Mouse (Mus musculus) layer of hippocampus, postnatal 10 days (tissue): ENCODE measurements around the gene Klhl7. TPM values are rescaled to one million over a fixed set of nuclear protein-coding genes. Genes with fewer than 3 reads are reported as not detected.

ENCODE experiments used
- DNase-seq, 2 experiments: peaks; one replicate each; pipeline ENCODE4 v3.0.0; 2021; ENCODE audit warnings: low spot score in 2 of 2
- long read RNA-seq: library from polyadenylated mRNA; stranded (forward); transcript quantifications from one replicate; pipeline ENCODE4 v2.0.0, GENCODE M21; 2023
- total RNA-seq, 2 experiments: library from RNA; stranded (reverse); gene quantifications; 2 replicates each; pipeline ENCODE4 v1.2.3; 2021

Gene Klhl7
- 100 to 1,000 TPM; 128 to 135 TPM for total RNA-seq
- long read RNA-seq, transcript Klhl7-201 (11 exons, 2,966 nt) = major isoform, 39 of 59 reads
- long read RNA-seq, partial matches to known transcripts = 9 of 59 reads
- long read RNA-seq, other reads (novel, unspliced or antisense) = 10 of 59 reads

DNA sequence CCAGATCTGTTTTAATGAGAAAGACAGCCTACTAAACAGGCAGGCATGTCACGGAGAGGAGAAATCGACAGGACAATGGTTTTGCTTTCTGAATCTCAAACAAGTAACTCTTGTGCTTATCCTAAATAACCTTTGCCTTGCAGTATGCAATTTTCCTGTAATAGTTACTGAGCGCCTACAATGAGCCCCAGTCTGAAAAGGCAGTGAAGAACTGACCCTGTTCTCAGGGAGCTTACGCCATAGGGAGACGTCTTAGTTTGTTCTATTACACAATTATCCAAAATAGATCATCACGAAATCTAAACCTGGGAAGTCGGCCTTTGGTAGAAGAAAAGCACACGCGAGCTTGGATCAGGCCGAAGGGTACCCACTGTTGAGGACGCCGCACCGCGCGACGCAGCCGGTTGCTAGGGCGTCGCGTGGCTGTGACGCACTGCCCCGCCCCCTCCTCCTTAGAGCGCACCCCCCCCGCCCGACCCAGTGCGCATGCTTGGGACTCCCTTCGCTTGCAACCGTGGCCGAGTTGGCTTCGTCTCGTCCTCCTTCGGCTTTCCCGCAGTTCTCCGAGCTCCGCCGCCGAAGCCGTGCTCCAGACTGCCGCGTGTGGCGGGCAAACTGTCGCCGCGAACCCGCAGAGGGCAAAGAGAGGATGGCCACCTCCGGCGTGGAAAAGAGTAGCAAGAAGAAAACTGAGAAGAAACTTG is at the start of gene Klhl7:
TSS of gene Klhl7 (plus strand) at position 500 of the 704 bp plus-strand sequence.
- DNase-seq = peak; percentile 86 to 92

DNA sequence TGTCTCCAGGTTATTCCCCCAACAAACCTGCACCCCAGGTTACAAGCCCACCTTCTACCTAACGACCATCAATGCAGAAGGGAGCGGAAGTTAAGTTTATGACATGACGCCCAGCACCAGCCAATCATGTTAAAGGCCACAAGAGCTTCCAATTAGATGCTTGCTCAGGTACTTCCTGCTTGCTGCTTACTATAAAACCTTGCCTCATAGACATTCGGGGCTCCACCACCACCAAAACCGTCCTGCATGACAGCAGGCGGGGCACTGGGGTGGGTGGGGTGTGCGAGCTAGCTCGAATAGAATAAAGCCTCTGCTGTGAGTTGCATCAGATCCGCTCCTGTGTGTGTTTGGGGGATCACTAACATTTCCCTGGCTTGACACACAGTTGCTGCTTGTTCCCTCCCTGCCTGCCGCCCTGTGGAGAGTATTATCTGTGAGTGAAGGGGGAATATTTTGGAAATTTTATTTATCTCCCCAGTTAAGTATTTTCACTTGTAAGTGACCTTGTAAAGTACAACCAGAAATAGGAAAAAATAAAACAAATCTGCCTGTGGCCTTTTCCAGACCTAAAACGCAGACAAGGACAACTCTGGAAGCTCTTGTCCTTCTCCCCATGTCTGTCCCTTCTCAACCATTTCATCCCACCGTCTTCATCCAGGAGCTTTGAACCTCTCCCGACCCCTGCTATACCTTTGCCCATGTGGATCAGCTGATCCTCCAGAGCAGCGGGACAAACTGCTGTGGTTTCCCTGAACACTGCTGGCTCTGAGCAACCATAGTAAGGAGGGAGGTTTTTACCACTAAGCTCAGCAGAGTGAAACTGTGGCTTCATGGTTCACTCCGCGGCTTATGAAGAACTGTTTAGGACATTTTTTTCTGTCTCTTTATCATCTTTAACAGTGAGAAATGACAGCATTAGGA is 48.4 kb upstream of the Klhl7 start:
- DNase-seq = no peak

DNA sequence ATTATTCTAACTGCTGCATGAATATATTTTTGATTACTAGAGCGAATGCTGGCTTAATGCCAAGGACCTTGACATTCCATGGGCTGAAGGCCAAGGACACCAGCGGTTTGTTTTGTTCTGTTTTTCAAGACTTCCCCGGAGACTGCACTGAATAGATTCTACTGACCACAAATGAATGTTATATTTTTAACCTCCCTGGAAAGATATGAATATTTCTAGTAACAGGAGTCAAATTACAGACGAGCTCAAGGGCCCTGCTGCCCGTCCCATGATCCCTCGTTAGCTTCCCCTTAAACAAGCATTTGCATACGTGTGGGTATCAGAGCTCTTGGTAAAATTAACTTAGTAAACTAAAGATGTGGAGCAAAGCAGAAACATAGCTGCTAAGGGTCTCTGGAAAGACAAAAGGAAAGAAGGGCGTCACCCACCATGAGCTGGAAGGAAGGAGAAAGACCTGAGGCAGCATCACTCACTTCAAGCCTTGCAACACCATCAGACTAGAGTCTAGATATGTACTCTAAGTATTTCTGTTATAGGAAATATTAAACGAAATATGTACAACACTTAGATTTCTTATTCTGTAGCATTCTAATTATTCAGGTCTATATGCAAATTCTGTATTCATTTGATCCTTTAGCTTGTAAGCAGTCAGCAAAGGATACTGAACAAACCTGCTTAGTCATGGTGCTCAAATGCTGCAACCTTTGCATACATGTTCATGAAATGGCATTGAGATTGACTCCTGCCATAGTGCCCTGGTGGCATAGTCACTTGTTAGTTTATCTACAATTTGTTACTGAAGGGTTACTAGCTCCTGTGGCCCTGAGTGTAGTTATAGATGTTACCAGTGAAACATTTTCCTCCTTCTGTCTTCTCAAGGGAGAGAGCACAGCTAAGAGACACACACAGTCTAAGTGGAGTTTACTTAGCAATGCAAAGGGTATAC is 46.9 kb upstream of the Klhl7 start:
- DNase-seq = no peak

DNA sequence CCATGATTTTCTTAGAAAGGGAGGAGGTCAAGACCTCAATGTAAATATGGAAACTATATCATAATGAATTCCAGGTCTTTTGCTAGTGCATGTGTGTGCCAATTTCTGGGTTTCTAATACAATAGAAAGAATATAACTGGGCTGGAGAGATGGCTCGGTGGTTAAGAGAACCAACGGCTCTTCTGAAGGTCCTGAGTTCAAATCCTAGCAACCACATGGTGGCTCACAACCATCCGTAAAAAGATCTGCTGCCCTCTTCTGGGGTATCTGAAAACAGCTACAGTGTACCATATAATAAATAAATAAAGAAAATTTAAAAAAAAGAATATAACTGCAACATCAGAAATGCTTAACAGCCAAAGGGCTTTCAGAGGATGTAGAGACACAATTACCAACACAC is 46.0 kb upstream of the Klhl7 start:
- DNase-seq = no peak

DNA sequence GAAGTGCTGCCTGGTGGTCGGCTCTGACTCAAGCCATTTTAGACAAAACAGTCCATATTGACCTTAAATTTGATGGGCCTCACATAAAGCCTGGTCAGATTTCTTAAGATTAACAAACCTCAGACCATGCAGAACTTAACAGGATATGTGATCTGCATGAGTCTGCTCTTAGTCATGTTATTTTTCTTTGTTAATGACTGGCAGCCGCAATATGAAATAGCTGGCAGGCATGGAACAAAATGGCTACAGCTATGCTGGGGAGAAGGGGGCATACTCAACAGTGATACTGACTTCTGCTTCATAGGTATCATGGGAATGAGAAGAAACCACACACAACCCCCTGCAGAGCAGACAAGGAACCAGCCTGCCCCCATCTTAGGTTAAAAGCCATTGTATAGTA is 43.5 kb upstream of the Klhl7 start:
- no peak for DNase-seq

DNA sequence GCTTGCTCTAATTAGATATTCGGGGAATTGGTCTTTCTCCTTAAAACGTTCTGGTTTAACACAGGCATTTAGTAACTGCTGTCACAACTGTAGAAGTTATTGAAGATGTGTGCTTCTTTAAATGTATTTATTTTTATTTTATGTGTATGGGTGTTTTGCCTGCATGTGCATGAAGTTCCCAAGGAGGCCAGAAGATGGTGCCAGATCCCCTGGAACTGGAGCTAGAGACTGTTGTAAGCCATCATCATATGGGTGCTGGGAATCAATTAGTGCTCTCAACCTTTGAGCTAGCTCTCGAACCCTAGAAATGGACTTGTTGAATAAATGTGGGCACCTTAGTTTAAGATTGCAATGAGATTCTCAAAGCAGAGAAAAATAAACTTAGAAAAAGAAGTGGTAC is 42.8 kb upstream of the Klhl7 start:
- DNase-seq = no peak

DNA sequence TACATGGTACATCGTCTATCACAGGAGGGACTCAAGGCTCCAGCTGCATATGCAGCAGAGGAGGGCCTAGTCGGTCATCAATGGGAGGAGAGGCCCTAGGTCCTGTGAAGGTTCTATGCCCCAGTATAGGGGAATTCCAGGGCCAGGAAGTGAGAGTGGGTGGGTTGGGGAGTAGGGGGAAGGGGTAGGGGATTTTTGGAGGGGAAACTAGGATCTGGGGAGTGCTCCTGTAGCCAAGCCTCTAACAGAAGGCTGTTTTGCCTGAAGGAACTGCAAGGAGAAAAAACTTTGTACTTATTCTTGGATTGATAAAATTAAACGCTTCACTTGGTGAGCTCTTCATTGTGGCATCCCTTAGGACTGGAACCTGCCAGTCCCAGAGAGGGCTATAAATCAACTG is 39.5 kb upstream of the Klhl7 start:
- no peak for DNase-seq

DNA sequence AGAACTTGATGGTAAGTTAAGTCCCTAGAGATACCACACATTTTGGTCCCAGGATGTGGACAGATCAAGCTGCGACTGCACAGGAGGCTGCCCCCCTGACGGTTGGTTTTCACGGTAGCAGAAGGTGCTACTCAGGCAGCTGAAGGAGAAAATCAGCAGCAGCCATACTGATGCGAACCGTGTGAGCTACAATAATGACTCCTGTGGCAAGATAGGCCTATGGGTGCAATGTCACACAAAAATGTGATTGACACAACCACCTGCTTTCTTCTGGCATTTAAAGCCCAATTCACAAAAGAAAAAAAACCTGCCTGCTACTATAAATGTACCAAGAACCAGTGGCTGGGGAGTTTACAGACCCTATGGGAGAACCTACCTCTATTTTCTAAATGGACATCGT is 37.4 kb upstream of the Klhl7 start:
- DNase-seq = no peak

DNA sequence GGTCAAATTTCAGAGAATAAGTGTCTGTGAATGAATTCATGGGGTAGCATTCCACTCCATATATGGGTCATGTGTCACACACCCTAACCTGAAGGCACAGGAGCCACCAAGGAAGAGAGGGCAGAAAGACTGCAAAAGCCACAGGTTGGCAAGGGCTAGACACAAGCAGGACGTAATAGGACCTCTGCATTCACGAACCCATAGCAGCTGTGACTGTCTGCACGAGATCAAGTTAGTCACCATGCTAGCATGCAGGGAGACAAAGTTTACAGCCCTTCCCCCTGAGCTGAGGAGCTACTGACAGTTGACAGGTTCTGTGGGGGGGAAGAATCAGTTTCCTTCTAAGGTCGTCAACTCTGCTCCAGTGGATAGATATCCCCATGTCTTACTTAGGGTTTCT is 36.9 kb upstream of the Klhl7 start:
- no peak for DNase-seq

DNA sequence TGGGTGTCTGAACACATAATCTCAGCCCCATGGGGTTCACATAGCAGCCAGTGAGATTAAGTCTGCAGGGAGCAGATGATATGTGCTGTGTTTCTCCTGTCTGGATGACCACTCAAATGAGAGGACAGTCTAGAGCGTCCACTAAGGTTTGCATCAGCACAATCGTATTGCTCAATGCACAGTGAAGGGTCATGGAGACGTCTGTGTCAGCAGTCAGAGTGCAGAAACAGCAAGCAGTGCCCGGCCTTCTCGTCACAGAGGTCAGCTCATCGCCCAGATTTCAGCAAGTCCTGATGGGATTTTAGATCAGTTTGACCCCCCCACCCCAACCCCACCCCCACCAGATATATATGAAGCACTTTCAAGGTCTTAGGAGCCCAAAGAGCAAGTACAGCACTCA is 31.4 kb upstream of the Klhl7 start:
- no peak for DNase-seq

DNA sequence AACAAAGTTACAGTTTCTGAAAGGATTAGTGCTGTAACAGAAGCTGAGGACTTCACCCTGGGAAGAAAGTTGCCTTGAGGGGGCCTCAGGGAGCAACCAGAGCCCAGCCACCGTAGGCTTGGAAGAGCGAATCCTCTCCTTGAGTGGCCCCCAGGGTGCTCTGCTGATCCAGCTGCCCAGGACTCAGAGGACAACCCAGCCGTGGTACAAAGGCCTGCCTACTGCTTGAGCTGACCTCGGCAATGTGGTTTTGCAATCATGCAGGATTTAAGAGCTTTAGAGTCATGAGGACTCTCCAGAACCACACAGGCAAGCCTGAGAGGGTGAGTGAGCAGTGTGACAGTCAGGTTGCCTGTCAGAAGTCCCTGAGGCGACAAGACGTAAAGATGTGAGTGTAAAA is 28.4 kb upstream of the Klhl7 start:
- DNase-seq = no peak

DNA sequence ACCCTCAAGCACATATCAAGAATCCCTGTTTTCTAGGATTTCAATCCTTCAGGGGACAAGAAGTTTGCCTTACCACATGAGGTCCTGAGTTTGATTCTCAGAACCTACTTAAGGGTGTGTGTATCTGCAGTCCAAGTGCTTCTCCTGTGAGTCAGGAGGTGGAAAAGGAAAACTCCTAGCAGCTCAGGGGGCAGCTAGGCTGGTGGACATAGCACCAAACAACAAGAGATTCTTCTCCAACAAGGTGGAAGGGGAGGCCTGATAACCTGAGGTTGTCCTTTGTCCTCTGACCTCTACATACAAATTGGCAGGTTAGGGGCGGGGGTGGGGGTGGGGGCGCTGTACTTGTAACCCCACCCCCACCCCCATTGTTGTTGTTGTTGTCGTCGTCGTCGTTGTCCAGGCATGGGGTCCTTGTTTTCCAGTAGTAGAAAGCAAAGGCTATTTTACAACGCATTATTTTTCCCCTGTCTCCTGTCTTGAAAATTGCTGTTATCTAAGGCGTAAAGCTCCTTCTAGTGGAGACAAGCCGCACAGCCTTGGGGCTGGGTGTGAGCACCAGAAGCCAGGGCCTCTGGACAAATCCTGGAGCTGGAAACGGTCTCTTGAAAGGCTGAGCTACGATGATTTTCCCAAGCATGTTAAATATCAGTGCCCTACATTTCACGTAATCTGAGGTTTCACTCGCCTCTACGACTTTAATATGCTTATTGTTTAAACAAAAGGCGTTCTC is 23.3 kb upstream of the Klhl7 start:
- peak; percentile 69 to 77 for DNase-seq

DNA sequence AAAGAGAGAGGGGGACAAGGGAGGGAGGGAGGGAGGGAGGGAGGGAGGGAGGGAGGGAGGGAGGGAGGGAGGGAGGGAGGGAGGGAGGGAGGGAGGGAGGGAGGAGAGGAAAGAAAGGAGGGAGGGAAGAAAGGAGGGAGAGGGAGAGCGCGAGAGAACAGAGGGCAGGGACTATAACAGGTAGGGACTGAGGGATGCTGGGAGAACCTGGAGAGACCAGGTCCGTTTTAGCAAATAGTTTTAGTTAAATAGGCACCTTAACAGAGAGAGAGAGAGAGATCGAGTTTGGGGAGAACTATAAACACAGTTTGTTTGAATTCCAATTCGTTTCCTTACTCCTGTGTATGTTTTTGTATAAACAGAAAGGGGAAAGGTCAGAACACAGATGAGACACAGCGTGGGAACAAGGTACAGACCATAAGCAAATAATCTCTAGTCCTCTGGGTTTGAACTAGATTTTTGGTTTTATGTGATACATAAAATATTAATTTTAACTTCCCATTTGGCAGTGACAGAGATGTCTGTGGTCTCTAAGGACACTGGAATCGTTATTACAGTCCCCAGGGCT is 22.6 kb upstream of the Klhl7 start:
- DNase-seq = no peak

DNA sequence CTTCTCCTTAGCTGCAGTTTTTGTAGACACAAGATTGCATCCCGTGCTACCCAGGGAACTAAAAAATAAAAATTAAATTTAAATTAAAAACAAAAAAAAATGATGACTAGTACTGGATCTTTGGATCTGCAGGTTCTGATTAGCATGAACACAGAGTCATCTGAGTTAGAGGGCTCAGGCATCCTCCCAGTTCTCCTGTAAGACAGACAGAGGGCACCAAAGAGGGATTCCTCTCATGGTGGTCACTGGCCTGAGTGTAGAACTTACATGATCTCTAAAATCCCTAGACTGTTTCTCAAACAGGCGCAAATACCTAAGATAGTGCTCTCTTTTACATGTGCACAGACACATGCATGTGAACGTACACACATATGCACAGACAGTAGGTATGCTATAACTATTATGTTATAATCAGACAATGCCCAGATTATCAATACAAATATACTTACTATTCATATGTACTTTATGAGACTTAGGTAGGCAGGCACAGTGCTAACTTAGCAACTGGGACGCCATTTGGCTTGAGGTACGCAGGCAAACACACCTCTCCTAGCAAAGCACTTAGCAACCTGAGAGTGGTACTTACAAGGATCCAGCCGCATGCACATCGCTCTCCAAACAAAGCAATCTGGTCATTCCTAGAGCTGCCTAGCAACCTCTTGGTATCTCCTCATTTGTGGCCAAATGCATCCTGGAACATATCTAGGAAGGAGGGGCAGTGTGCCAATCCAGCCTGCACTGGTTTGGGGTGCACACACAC is 21.8 kb upstream of the Klhl7 start:
- no peak for DNase-seq

DNA sequence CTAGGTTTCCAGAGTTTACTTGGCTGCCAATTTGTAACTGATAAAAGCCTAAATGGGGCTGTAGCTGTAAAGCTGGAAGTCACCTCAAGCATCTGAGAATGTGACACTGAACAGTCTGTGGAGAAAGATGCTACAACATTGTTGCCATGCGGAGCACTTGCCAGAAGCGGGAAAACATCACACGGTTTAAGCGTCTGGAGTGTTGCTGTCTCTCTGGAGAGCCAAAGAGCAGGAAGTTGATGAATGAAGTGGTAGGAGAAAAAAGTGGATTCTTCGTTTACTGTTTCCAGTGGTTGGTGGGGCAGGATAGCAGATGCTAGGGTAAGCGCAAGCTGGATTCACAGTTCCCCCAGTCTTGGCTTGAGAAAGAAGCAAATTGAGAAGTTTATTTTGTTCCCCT is 19.6 kb upstream of the Klhl7 start:
- no peak for DNase-seq

DNA sequence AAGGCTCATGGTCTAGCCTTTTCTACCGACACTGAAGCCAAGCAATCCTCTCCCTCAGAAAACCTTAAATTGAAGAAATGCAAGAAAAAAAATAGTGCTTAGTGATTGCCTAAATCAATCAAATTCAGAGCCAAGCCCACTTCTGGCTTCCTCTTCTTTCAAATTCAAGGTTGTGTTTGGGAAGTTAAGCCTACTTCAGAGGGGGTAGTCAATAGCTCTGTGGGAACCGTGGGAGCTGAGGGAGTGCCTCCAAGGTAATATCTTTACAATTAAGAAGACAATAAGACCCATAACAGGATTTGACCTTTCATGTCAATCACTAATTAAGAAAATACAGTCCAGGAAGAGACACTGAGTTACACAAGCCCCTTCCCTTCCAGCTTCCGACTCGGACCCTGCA is 15.6 kb upstream of the Klhl7 start:
- no peak for DNase-seq

DNA sequence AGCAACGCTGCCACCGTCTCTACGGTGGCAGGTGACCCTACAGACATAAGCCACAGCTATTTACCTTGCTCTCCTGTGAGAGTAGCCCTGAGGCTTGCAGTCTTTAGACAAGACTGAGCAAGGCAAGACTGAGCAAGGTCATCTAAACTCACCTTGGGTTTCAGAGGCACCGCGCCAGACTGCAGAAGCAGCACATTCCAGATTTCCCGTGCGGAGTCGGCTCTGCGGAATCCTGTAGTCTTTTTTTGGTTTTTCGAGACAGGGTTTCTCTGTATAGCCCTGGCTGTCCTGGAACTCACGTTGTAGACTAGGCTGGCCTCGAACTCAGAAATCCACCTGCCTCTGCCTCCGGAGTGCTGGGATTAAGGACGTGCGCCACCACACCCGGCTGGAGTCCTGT is 14.2 kb upstream of the Klhl7 start:
- no peak for DNase-seq

DNA sequence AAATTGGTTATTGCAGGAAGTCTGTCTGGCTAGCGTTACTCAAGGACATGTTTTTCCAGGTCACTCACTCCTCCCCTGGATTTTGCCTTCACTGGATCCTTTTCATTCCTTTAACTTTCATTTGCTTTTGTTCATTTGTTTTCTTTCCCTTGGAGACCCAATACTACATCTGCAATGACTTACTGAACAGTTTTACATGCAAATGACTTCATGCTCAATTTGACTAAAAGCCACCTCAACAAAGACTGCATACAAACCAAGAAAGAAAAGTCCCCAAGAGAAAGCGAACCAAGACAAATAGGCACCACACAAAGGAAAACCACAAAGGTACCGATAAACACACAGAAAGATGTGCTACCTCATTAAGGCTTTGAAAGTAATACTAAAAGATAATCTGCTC is 13.5 kb upstream of the Klhl7 start:
- DNase-seq = no peak

DNA sequence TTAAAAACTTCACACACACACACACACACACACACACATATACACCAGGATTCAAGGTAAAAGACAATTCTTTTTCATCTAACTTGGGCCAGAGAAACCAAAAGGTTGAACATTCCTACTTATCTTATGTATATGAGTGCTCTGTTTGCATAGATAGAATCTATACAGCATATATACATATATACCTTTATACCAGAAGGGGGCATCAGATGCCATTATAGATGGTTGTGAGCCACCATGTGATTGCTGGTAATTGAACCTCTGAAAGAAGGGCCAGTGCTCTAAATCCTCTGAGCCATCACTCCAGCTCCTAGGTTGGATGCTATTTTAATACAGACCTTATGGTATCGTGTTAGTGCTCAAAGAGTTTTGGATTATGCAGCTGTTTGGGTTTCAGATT is 12.0 kb upstream of the Klhl7 start:
- no peak for DNase-seq

DNA sequence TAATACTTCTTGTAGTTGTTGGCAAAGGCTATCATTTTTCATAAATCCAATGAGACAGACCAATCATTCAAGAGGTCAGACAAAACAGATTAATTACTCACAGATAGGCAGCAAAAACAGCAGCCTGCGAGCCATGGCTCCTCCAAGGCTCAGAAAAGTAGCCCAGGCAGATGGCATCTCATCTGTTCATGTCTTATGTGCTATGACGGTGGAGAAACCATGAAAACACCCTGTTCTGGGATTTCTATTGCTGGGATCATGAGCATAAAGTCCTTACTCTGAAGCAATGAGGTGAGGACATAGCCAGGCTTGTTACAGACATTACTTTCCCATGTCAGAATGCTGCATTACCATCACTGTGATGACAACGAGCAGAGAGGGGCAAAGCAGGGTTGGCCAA is 7.9 kb upstream of the Klhl7 start:
- DNase-seq = no peak
